Mouse (Mus musculus) adrenal gland, adult 8-10 months (tissue): ENCODE results near the gene Tstd3. TPM values are rescaled to one million over a fixed set of nuclear protein-coding genes. Genes with fewer than 3 reads are reported as not detected.

Experiments used
- DNase-seq: peaks from one replicate; pipeline ENCODE4 v3.0.0; 2022
- total RNA-seq, 4 experiments: library from RNA; stranded (reverse); gene quantifications; 2 replicates each; pipeline ENCODE4 v1.2.4; 2022

Gene Tstd3
- 10 to 100 TPM in 2 of 4 experiments, 1 to 10 TPM in 2; 7.7 to 14.2 (median 9.8) TPM for total RNA-seq

DNA sequence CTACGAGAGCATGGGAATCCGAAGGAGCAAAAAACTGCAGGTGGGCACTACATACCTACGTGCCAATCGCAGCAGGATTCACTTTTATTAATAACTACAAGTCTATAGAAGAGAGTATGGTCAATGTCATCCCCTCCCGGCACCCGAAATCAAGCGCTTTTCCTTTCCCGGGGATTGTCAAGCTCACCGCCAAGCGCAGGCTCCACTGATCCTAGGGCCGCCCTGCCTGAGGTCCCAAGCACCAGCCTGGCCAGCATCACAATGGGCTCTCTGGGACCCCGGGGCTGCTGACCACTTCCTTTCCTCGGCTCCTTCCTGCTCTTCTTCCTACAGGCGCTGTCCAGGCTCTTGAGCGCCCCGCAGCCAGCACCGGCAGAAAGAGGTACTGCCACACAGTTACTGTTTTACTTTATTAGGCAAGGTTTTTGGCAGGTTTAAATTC lies at the start of gene Tstd3, which contains the start of gene Usp45:
Gene Tstd3 (minus strand): TSS at position 350 of the 442 bp plus-strand sequence.
Gene Usp45 (plus strand): TSS at position 294 of the 442 bp plus-strand sequence.
- DNase-seq = peak; percentile 59

DNA sequence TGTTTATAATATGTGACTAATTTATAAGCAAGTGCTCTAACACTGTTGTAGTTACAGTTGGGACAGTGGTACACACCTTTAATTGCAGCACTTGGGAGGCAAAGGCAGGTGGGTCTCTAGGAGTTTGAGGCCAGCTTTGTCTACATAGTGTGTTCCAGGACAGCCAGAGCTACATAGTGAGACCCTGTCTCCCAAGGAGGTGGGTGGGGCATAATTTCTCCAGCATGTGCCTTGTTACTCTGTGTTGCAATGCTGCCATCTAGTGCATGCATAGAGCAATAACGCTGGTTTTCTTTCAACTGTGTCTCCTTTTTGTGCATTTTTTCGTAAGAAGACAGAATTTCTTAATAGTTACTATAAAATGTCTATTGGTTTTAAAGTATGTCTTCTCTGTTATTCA lies 47.0 kb upstream of the Tstd3 start:
- peak; percentile 9 for DNase-seq

GRCm38 (mm10) chr4:21812635-21813034 lies 45.6 kb upstream of the Tstd3 start:
- no peak for DNase-seq

GRCm38 (mm10) chr4:21810608-21811007 lies 43.6 kb upstream of the Tstd3 start:
- no peak for DNase-seq

- no peak for DNase-seq
Observed at GRCm38 (mm10) chr4:21807204-21807603, 40.2 kb upstream of the Tstd3 start.

DNA sequence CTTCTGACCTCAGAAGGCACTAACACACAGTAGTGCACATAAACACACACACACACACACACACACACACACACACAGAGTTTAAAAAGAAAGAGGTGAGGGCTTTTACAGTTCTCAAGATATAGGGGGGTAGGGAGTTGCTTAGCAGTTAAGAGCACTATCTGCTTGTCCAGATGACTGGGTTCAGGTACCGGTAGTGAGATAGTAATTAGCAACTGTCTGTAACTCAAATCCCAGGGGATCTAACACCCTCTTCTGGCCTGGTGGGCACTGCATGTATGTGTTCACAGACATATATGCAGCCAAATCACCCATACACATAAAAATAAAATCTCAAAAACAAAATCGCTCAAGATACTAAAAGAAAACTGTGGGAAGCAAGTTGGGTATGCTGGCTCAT lies 34.6 kb upstream of the Tstd3 start:
- no peak for DNase-seq

- DNase-seq = peak; percentile 17
Observed at GRCm38 (mm10) chr4:21801013-21801412, 34.0 kb upstream of the Tstd3 start.

DNA sequence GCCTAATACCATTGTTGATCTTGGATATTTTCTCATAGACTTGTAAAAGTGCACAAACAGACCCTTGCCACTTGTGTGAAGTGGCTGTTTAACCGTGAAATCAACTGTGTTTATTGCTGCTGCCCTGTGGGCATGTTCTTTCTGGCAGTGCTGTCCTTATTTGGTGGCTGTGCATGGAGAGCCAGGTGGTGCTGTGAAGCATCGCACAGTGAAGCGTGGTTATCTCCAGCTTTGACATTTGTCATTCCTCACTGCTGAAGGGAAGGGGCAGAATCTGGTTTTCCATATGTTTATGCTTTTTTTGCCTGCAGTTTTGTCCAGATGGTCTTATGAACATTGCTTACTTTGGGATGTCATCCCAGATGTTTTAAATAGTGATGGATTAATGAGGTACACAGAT lies 26.6 kb upstream of the Tstd3 start:
- DNase-seq = no peak

DNA sequence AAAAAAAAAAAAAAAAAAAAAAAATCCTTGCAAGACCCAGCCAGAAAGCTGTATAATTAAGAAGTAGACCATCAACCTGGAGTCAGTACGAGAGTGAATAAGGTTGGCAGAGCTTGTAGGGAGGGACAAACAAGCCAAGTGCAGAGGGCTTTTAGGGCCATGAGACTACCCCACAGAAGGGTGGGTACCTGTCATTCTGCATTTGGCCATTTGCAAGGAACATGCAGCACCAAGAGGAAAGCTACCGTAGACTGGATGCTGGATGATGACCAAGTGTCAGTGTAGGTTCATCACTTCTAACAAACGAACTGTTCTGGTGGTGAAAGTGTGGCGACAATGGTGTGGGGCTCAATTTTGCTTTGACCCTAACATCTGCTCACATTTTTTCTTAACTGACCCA lies 22.8 kb upstream of the Tstd3 start:
- no peak for DNase-seq

- no peak for DNase-seq
Observed at GRCm38 (mm10) chr4:21788903-21789302, 21.9 kb upstream of the Tstd3 start.

DNA sequence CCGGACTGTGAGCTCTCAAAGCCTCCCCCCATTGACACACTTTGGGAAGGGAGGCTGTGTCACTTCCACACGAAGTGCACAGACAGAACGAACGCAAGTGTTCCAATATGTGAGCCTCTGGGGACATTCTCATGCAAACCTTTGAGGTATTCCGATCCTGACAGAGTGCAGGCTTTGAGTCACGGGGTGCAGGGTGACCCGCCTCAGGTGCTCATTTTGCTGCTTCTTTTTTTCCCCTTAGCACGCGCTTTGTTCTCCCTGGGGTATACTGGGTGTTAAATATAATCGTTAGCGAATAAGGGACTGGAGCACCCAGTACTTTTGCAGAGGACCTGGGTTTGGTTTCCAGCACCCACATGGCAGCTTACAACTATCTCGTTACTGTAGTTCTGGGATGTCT lies 19.3 kb upstream of the Tstd3 start:
- no peak for DNase-seq

- DNase-seq = no peak
Observed at GRCm38 (mm10) chr4:21780816-21781726, 14.1 kb upstream of the Tstd3 start.

DNA sequence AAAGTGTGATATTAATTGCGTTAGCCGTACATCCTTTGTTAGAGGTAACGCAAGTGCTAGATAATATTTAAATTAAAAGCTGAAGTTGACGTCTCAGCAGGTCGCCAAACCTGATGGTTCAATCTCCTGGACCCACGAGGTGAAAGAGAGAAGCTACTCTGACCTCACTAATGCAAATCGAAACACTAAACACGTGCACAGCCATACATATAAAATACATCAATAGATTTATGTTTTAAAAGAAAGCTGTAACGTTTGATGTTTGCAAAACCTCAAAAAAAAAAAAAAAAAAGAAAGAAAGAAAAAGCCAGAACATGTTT lies 9.9 kb upstream of the Tstd3 start:
- no peak for DNase-seq

DNA sequence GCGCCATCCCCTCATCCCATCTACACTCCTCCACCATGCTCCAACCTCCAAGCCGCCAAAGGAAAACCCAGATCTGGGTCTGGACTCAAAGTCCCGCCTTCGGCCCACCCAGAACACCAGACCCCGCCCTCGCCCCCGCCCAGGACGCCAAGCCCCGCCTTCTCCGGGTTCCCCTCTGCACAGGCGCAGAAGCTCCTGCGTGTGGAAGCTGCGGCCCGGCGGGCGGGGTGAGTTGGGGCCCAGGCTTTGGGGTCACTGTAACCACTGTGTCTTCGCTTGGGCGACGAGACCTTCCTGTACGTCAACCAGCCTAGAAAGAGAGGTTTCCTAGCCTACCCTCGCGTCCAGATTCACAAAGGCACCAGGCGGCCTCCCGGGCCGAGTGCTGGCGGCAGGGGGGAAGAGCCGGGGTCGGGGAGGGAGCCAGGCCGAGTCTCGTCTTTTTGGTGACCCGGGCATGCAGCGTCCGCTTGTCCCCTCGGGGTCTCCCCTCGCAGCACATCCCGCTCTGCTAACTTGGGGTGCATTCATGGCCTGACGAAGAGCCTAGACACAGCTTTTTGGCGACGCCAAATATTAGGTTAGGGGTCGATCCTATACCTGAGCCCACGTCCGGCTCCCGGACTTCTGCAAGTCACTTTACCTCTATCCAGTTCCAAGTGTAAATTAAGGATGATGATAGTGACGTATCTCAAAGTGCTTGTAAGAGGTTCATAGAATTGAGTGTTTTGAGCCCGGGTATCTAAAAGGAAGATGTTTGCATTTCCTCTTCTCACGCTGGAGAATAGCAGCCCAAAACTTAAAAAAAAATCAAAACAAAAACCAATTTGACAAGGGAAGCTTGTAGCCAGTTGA lies 9.3 kb upstream of the Tstd3 start:
- DNase-seq = peak; percentile 82

DNA sequence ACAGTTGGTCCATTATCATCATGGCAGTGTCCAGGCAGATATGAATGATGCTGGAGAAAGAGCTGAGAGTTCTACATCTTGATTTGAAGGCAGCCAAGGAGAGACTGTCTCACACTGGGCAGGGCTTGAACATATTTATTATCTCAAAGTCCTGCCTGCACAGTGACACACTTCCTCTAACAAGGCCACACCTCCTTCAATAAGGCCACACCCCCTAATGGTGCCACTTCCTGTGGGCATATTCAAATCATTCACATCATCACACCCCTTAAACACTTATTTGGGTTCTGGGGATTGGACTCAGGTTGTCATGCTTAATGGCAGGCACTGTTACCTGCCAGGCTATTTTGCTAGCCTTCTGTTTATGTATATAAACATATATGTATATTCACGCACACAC lies 5.3 kb upstream of the Tstd3 start:
- no peak for DNase-seq

DNA sequence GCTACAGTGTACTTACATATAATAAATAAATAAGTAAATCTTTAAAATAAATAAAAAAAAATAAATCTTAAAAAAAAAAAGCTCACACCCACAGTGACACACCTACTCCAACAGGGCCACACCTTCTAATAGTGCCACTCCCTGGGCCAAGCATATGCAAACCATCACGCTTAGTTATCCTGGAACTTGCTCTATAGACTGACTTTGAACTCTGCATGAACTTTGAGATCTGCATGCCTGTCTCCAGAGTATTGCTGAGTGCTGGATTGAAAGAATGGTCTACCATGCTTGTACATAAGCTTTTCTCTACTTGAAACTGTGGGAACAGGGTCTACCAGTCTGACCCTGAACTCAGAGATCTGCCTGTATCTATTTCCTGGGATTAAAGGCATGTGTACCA lies 4.1 kb upstream of the Tstd3 start:
- no peak for DNase-seq

DNA sequence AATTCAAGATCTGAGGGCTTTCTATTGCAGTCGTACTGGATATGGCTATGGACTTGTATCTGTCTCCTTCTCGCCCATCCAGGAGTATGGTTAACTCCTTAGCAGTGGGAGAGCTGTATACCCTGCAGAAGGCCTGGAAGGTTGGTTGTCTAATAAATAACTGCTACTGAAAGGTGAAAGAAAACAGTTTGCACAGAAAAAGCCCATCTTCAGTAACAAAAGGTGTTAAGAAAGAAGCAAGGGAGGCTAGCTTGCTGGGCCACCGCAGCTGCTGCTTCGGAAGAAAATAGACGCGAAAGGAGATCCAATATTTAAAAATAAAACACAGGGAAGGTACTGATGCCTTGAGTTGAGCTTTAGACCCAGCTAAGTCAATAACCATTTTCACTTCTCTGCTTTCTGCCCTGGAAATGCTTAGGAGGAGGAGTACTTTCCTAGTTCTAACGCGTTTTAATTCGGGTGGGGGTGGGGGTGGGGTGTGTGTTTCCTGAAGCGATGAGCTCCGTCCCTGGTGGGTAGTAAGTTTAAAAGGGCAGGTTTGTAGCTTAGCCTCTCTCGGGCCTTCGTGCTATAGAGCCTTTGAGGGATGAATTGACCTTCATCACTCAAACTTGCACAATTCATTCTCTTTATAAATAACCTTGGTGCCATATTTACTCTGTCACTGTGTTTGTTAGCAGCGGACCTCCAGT lies 695 bp downstream of the Tstd3 start:
- no peak for DNase-seq

DNA sequence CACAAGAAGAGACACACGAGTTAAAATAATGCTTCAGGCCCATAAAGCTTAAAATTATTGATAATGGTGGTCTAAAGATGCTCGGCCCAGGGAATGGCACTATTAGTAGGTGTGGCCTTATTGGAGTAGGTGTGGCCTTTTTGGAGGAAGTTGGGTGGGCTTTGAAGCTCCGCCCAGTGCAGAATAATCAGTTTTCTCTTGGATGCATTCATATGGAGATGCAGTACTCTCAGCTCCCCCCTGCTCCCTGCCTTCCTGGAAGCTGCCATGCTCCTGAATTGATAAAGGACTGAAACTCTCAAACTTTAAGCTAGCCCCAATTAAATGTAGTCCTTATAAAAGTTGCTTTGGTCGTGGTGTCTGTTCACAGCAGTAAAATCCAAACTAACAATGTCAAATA lies 3.2 kb downstream of the Tstd3 start:
- DNase-seq = no peak

DNA sequence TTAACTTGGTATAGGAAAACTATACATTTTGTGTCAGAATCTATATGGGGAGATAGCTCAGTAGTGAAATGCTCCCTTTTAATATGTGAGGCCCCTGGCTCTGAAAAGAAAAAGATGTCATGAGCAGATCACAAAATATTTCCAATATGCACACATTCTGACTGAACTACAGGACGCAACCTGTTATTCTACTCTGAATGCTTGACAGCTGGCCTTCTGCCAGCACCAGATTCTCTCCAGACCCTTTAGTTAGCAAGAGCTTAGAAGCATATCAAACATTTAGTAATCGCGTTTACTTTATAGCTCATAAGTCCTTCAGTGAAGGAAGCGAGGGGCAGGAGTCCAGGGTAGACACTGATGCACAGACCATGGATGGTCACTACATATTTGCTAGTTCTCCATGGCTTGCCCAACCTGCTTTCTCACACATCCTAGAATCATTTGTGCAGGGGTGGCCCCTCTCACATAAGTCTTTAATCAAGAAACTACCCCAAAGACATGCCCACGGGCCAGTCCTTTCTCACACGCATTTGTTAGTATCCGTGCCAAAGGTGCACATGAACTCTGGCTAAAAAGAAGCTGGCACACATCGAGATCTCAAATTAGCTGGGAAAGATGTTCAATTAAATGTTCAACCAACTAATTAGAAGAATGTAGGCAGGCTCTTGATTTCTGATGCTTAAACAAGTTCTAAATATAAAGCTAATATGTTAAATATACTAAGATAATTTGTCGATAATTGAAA lies 5.4 kb downstream of the Tstd3 start:
- DNase-seq = no peak

DNA sequence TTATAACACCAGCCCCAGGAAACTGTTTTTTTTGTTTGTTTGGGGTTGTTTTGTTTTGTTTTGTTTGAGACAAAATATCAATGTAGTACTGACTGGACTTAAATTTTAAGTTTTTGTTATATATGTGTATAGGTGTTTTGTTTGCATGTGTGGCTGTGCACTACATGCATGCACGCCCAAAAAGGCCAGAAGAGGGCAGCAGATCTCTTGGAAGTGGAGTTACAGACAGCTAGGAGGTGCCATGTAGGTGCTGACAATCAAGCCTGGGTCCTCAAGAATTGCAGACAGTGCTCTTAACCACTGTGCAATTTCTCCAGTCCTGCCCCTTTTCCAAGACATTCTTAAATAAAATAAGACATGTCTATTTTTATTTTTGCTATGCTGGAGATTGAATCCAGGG lies 8.2 kb downstream of the Tstd3 start:
- DNase-seq = no peak

DNA sequence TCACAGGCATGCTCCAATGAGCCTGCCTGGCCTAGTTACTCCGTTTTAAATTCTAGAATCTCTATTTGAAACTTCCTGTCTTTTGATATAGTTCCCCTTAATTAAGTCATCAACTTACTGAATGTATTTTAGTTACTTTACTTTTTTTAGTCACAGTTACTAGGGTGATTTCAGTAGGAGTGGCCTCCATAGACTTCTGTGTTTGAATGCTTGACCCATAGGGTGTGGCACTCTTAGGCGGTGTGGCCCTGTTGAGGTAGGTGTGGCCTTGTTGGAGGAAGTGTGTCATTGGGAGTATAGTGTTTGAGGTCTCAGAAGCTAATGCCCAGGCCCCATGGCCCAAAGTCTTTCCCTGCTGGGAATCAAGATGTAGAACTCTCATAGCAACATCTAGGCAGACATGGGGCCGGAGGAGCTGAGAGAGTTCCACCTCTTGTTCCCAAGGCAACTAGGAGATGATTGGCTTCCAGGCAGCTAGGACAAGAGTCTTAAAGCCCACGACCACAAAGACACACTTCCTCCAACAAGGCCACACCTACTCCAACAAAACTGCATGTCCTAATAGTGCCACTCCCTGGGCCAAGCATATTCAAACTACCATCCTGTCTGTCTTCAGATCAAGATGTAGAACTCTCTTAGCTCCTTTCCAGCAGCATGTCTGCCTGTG lies 11.8 kb downstream of the Tstd3 start:
- DNase-seq = no peak

GRCm38 (mm10) chr4:21745723-21746122 lies 21.3 kb downstream of the Tstd3 start:
- no peak for DNase-seq
